Mouse (Mus musculus): ENCODE data around the gene Slf2. TPM values are rescaled to one million over a fixed set of nuclear protein-coding genes. Genes with fewer than 3 reads are reported as not detected.

Slf2 gene
- polyA plus RNA-seq (2012; ENCODE audit: insufficient read depth, insufficient read length, missing spikeins): 20.5 and 20.6 TPM in 2 replicates

GRCm38 (mm10) chr19:44930744-44931453 lies at the start of gene Slf2:
TSS of gene Slf2 (plus strand) at chr19:44931151.
- TF ChIP-seq CTCF (IDR thresholded peaks at IDR 0.05; ENCODE audit: low read depth, low read length) (no peak), POLR2A (IDR thresholded peaks at IDR 0.05; ENCODE audit: borderline replicate concordance, low read depth, low read length) (no peak)
- Histone ChIP-seq H3K27ac (ENCODE audit: insufficient read depth, low read depth, low read length) (peak within 1 kb of the TSS; percentile 68), H3K4me1 (ENCODE audit: control insufficient read depth, insufficient read depth, low read length) (peaks cover 9% of the 10 kb centered on the region)

GRCm38 (mm10) chr19:44882552-44883024 lies 48.4 kb upstream of the Slf2 start:
- no peak for TF ChIP-seq CTCF (IDR thresholded peaks at IDR 0.05; ENCODE audit: low read depth, low read length)
- TF ChIP-seq POLR2A (IDR thresholded peaks at IDR 0.05; ENCODE audit: borderline replicate concordance, low read depth, low read length): no peak
- Histone ChIP-seq H3K4me1 (ENCODE audit: control insufficient read depth, insufficient read depth, low read length) (no peaks in the 10 kb centered on the region), H3K4me3 (ENCODE audit: insufficient read depth, low read length) (no peak overlapping the region), H3K27ac (ENCODE audit: insufficient read depth, low read depth, low read length) (no peak overlapping the region)

More at GRCm38 (mm10) chr19:44930744-44931453, at the start of gene Slf2:
- peak within 1 kb of the TSS; percentile 91 for H3K4me3 ChIP-seq (ENCODE audit: insufficient read depth, low read length)

- H3K27ac ChIP-seq (ENCODE audit: insufficient read depth, low read depth, low read length): no peak overlapping the region
- TF ChIP-seq POLR2A (IDR thresholded peaks at IDR 0.05; ENCODE audit: borderline replicate concordance, low read depth, low read length) (no peak), CTCF (IDR thresholded peaks at IDR 0.05; ENCODE audit: low read depth, low read length) (no peak)
- H3K4me3 ChIP-seq (ENCODE audit: insufficient read depth, low read length): no peak overlapping the region
- no peaks in the 10 kb centered on the region for H3K4me1 ChIP-seq (ENCODE audit: control insufficient read depth, insufficient read depth, low read length)
These were observed 46.6 kb upstream of the Slf2 start for GRCm38 (mm10) chr19:44884331-44884730.

- H3K4me3 ChIP-seq (ENCODE audit: insufficient read depth, low read length): no peak overlapping the region
- H3K27ac ChIP-seq (ENCODE audit: insufficient read depth, low read depth, low read length): no peak overlapping the region
- H3K4me1 ChIP-seq (ENCODE audit: control insufficient read depth, insufficient read depth, low read length): no peaks in the 10 kb centered on the region
- no peak for TF ChIP-seq POLR2A (IDR thresholded peaks at IDR 0.05; ENCODE audit: borderline replicate concordance, low read depth, low read length)
- TF ChIP-seq CTCF (IDR thresholded peaks at IDR 0.05; ENCODE audit: low read depth, low read length): no peak
These were observed 44.5 kb upstream of the Slf2 start for GRCm38 (mm10) chr19:44886475-44886874.

GRCm38 (mm10) chr19:44887679-44888235 lies 43.2 kb upstream of the Slf2 start:
- TF ChIP-seq CTCF (IDR thresholded peaks at IDR 0.05; ENCODE audit: low read depth, low read length) (peak; percentile 95), POLR2A (IDR thresholded peaks at IDR 0.05; ENCODE audit: borderline replicate concordance, low read depth, low read length) (no peak)
- Histone ChIP-seq H3K27ac (ENCODE audit: insufficient read depth, low read depth, low read length) (no peak overlapping the region), H3K4me3 (ENCODE audit: insufficient read depth, low read length) (no peak overlapping the region), H3K4me1 (ENCODE audit: control insufficient read depth, insufficient read depth, low read length) (no peaks in the 10 kb centered on the region)

- TF ChIP-seq CTCF (IDR thresholded peaks at IDR 0.05; ENCODE audit: low read depth, low read length): no peak
- TF ChIP-seq POLR2A (IDR thresholded peaks at IDR 0.05; ENCODE audit: borderline replicate concordance, low read depth, low read length): no peak
- no peak overlapping the region for H3K27ac ChIP-seq (ENCODE audit: insufficient read depth, low read depth, low read length)
- H3K4me1 ChIP-seq (ENCODE audit: control insufficient read depth, insufficient read depth, low read length): no peaks in the 10 kb centered on the region
These were observed 41.4 kb upstream of the Slf2 start for GRCm38 (mm10) chr19:44889548-44889947.

GRCm38 (mm10) chr19:44891446-44891845 lies 39.5 kb upstream of the Slf2 start:
- Histone ChIP-seq H3K27ac (ENCODE audit: insufficient read depth, low read depth, low read length) (no peak overlapping the region), H3K4me3 (ENCODE audit: insufficient read depth, low read length) (no peak overlapping the region), H3K4me1 (ENCODE audit: control insufficient read depth, insufficient read depth, low read length) (no peaks in the 10 kb centered on the region)
- no peak for TF ChIP-seq CTCF (IDR thresholded peaks at IDR 0.05; ENCODE audit: low read depth, low read length)

More at GRCm38 (mm10) chr19:44889548-44889947, 41.4 kb upstream of the Slf2 start:
- H3K4me3 ChIP-seq (ENCODE audit: insufficient read depth, low read length): no peak overlapping the region

- Histone ChIP-seq H3K4me3 (ENCODE audit: insufficient read depth, low read length) (no peak overlapping the region), H3K27ac (ENCODE audit: insufficient read depth, low read depth, low read length) (no peak overlapping the region), H3K4me1 (ENCODE audit: control insufficient read depth, insufficient read depth, low read length) (no peaks in the 10 kb centered on the region)
- no peak for TF ChIP-seq CTCF (IDR thresholded peaks at IDR 0.05; ENCODE audit: low read depth, low read length)
- no peak for TF ChIP-seq POLR2A (IDR thresholded peaks at IDR 0.05; ENCODE audit: borderline replicate concordance, low read depth, low read length)
These were observed 37.6 kb upstream of the Slf2 start for GRCm38 (mm10) chr19:44893231-44893871.

- no peaks in the 10 kb centered on the region for H3K4me1 ChIP-seq (ENCODE audit: control insufficient read depth, insufficient read depth, low read length)
These were observed 35.7 kb upstream of the Slf2 start for GRCm38 (mm10) chr19:44895245-44895644.

GRCm38 (mm10) chr19:44896450-44896849 lies 34.5 kb upstream of the Slf2 start:
- TF ChIP-seq POLR2A (IDR thresholded peaks at IDR 0.05; ENCODE audit: borderline replicate concordance, low read depth, low read length): no peak
- no peak for TF ChIP-seq CTCF (IDR thresholded peaks at IDR 0.05; ENCODE audit: low read depth, low read length)
- Histone ChIP-seq H3K27ac (ENCODE audit: insufficient read depth, low read depth, low read length) (no peak overlapping the region), H3K4me1 (ENCODE audit: control insufficient read depth, insufficient read depth, low read length) (no peaks in the 10 kb centered on the region), H3K4me3 (ENCODE audit: insufficient read depth, low read length) (no peak overlapping the region)

More at GRCm38 (mm10) chr19:44895245-44895644, 35.7 kb upstream of the Slf2 start:
- TF ChIP-seq POLR2A (IDR thresholded peaks at IDR 0.05; ENCODE audit: borderline replicate concordance, low read depth, low read length) (no peak), CTCF (IDR thresholded peaks at IDR 0.05; ENCODE audit: low read depth, low read length) (peak; percentile 56)
- H3K4me3 ChIP-seq (ENCODE audit: insufficient read depth, low read length): no peak overlapping the region
- no peak overlapping the region for H3K27ac ChIP-seq (ENCODE audit: insufficient read depth, low read depth, low read length)
